Mouse (Mus musculus) kidney, embryonic 14.5 days (tissue): ENCODE measurements around the gene Brca1. TPM values are rescaled to one million over a fixed set of nuclear protein-coding genes. Genes with fewer than 3 reads are reported as not detected.

Source experiments
- ATAC-seq: fragments of 200-750 bp; cut with Nextera tagmentation; 2 replicates; pipeline ENCODE4 v1.8.0; 2017; ENCODE audit warnings: moderate number of reproducible peaks, mild to moderate bottlenecking, moderate TSS enrichment, moderate library complexity; ENCODE audit not compliant: low FRiP score, low TSS enrichment
- H3K27ac ChIP-seq: fragments of 300-500 bp; sonication (generic); 2 replicates; pipeline ENCODE4 v1.5.1; 2014; ENCODE audit warnings: low read depth, mild to moderate bottlenecking, low read length, moderate library complexity, mixed read lengths
- H3K27me3 ChIP-seq: fragments of 300-500 bp; sonication (generic); 2 replicates; pipeline ENCODE4 v1.6.1; 2014; ENCODE audit warnings: mild to moderate bottlenecking, low read length; ENCODE audit not compliant: control insufficient read depth, insufficient read depth
- H3K36me3 ChIP-seq: fragments of 300-500 bp; sonication (generic); 2 replicates; pipeline ENCODE4 v1.6.1; 2014; ENCODE audit warnings: low read length, mixed read lengths; ENCODE audit not compliant: control insufficient read depth, insufficient read depth
- H3K4me1 ChIP-seq: fragments of 300-500 bp; sonication (generic); 2 replicates; pipeline ENCODE4 v1.6.1; 2014; ENCODE audit warnings: low read length, mixed read lengths; ENCODE audit not compliant: control insufficient read depth, insufficient read depth
- H3K4me2 ChIP-seq: fragments of 300-500 bp; sonication (generic); replicated peaks from 2 replicates; pipeline ENCODE4 v1.6.1; 2014; ENCODE audit warnings: low read depth, mild to moderate bottlenecking, low read length
- H3K4me3 ChIP-seq: fragments of 300-500 bp; sonication (generic); 2 replicates; pipeline ENCODE4 v1.5.1; 2014; ENCODE audit warnings: mild to moderate bottlenecking, low read length
- H3K9ac ChIP-seq: fragments of 300-500 bp; sonication (generic); 2 replicates; pipeline ENCODE4 v1.6.1; 2014; ENCODE audit warnings: low read depth, mild to moderate bottlenecking, low read length, moderate library complexity
- H3K9me3 ChIP-seq: fragments of 300-500 bp; sonication (generic); 2 replicates; pipeline ENCODE4 v1.6.1; 2016; ENCODE audit warnings: low read length; ENCODE audit not compliant: control insufficient read depth
- WGBS: fragments of 180-500 bp; shearing (Covaris S2); extraction: QIAGEN DNeasy Blood & Tissue Kit; methylation state at CpG from one replicate; pipeline ENCODE4 v1.1.7; 2014; 5-methylcytosine and 5-hydroxymethylcytosine counted together
- polyA plus RNA-seq: library from polyadenylated mRNA; unstranded; fragments of >200 nt; fragmentation: Nextera tagmentation; extraction: Ambion mirVana; gene quantifications from 2 replicates; pipeline ENCODE4 v1.2.1, GENCODE M21; 2014

The Brca1 gene
- polyA plus RNA-seq, 1 experiment from 2014 or later, result 22.0 TPM

- no peak overlapping the region for H3K9ac ChIP-seq
- H3K27ac ChIP-seq, result no peak overlapping the region
- no peak overlapping the region for H3K4me2 ChIP-seq
- H3K4me3 ChIP-seq, result no peak overlapping the region
- H3K27me3 ChIP-seq, result no peaks in the 10 kb centered on the region
- H3K9me3 ChIP-seq, result no peaks in the 10 kb centered on the region
- ATAC-seq, result no peak
- peaks cover 19% of the 10 kb centered on the region; the same call in 1 of the 2 replicates for H3K36me3 ChIP-seq
- WGBS, result 25% methylated on average over 13 of the region's 13 CpGs
- peaks cover 38% of the 10 kb centered on the region for H3K4me1 ChIP-seq
Measured at GRCm38 (mm10) chr11:101462583-101463440, 88.9 kb downstream of the Brca1 start.

GRCm38 (mm10) chr11:101462141-101462540, 89.6 kb downstream of the Brca1 start:
- H3K9ac ChIP-seq, result no peak overlapping the region
- H3K27me3 ChIP-seq, result no peaks in the 10 kb centered on the region
- H3K27ac ChIP-seq, result no peak overlapping the region
- no peak overlapping the region for H3K4me2 ChIP-seq
- no peak for ATAC-seq
- H3K4me1 ChIP-seq, result peaks cover 38% of the 10 kb centered on the region
- H3K9me3 ChIP-seq, result no peaks in the 10 kb centered on the region
- peaks cover 19% of the 10 kb centered on the region; the same call in 1 of the 2 replicates for H3K36me3 ChIP-seq
- 75% methylated on average over 14 of the region's 14 CpGs for WGBS
- no peak overlapping the region for H3K4me3 ChIP-seq

- Histone ChIP-seq H3K4me3 (no peak overlapping the region), H3K27me3 (no peaks in the 10 kb centered on the region), H3K27ac (no peak overlapping the region), H3K9ac (no peak overlapping the region), H3K4me2 (no peak overlapping the region), H3K9me3 (no peaks in the 10 kb centered on the region), H3K4me1 (peaks cover 38% of the 10 kb centered on the region), H3K36me3 (peaks cover 19% of the 10 kb centered on the region; the same call in 1 of the 2 replicates)
- 76% methylated on average over 15 of the region's 15 CpGs for WGBS
- ATAC-seq, result no peak
Measured at GRCm38 (mm10) chr11:101460321-101460720, 91.4 kb downstream of the Brca1 start.

GRCm38 (mm10) chr11:101459716-101460115, 92.0 kb downstream of the Brca1 start:
- no peak overlapping the region for H3K27ac ChIP-seq
- no peaks in the 10 kb centered on the region for H3K27me3 ChIP-seq
- ATAC-seq, result peak; percentile 36; the same call in 1 of the 2 replicates

GRCm38 (mm10) chr11:101458217-101458616, 93.5 kb downstream of the Brca1 start:
- no peak overlapping the region for H3K27ac ChIP-seq
- WGBS, result 84% methylated on average over 12 of the region's 12 CpGs
- H3K4me3 ChIP-seq, result no peak overlapping the region
- peaks cover 19% of the 10 kb centered on the region; the same call in 1 of the 2 replicates for H3K36me3 ChIP-seq
- no peaks in the 10 kb centered on the region for H3K9me3 ChIP-seq
- H3K27me3 ChIP-seq, result no peaks in the 10 kb centered on the region
- no peak for ATAC-seq
- H3K4me1 ChIP-seq, result peaks cover 32% of the 10 kb centered on the region
- no peak overlapping the region for H3K4me2 ChIP-seq
- no peak overlapping the region for H3K9ac ChIP-seq

More at GRCm38 (mm10) chr11:101459716-101460115, 92.0 kb downstream of the Brca1 start:
- Histone ChIP-seq H3K9ac (0 out of 2 replicates have a peak overlapping the region, but pooled peaks have one; percentile 1), H3K4me2 (no peak overlapping the region), H3K9me3 (no peaks in the 10 kb centered on the region), H3K4me3 (no peak overlapping the region), H3K36me3 (peaks cover 19% of the 10 kb centered on the region; the same call in 1 of the 2 replicates), H3K4me1 (peaks cover 38% of the 10 kb centered on the region)
- 15% methylated on average over 3 of the region's 6 CpGs for WGBS

GRCm38 (mm10) chr11:101457631-101458030, 94.1 kb downstream of the Brca1 start:
- no peak overlapping the region for H3K9ac ChIP-seq
- H3K27ac ChIP-seq, result no peak overlapping the region
- ATAC-seq, result no peak
- WGBS, result 89% methylated on average over 9 of the region's 9 CpGs
- H3K36me3 ChIP-seq, result peaks cover 19% of the 10 kb centered on the region; the same call in 1 of the 2 replicates
- H3K4me1 ChIP-seq, result peaks cover 26% of the 10 kb centered on the region
- H3K4me2 ChIP-seq, result no peak overlapping the region
- H3K27me3 ChIP-seq, result no peaks in the 10 kb centered on the region
- no peak overlapping the region for H3K4me3 ChIP-seq
- H3K9me3 ChIP-seq, result no peaks in the 10 kb centered on the region

- Histone ChIP-seq H3K4me3 (no peak overlapping the region), H3K4me2 (no peak overlapping the region), H3K9me3 (no peaks in the 10 kb centered on the region), H3K27me3 (no peaks in the 10 kb centered on the region), H3K36me3 (peaks cover 11% of the 10 kb centered on the region; the same call in 1 of the 2 replicates), H3K4me1 (peaks cover 19% of the 10 kb centered on the region), H3K27ac (no peak overlapping the region), H3K9ac (no peak overlapping the region)
- WGBS, result 88% methylated on average over 7 of the region's 7 CpGs
- ATAC-seq, result no peak
Measured at GRCm38 (mm10) chr11:101455627-101456026, 96.1 kb downstream of the Brca1 start.

- H3K4me2 ChIP-seq, result no peak overlapping the region
- no peak overlapping the region; the same call in 1 of the 2 replicates for H3K27ac ChIP-seq
- no peak overlapping the region for H3K4me3 ChIP-seq
- H3K9me3 ChIP-seq, result no peaks in the 10 kb centered on the region
- 0 out of 2 replicates have a peak, but pooled peaks have one; percentile 55 for ATAC-seq
- peaks cover 13% of the 10 kb centered on the region for H3K4me1 ChIP-seq
- H3K9ac ChIP-seq, result no peak overlapping the region
- H3K27me3 ChIP-seq, result no peaks in the 10 kb centered on the region
- H3K36me3 ChIP-seq, result peaks cover 5% of the 10 kb centered on the region; the same call in 1 of the 2 replicates
- 50% methylated on average over 6 of the region's 6 CpGs for WGBS
Measured at GRCm38 (mm10) chr11:101454702-101455101, 97.1 kb downstream of the Brca1 start.
